Mouse (Mus musculus) small intestine, adult 2 months (tissue): ENCODE data around the gene Zfp644.

Experiments
- CTCF ChIP-seq: fragments of 200-500 bp; IDR thresholded peaks from 2 replicates; pipeline ENCODE4 v1.5.1; 2012; ENCODE audit warnings: low read depth, mild to moderate bottlenecking, control low read depth, inconsistent platforms, low read length, moderate library complexity, mixed read lengths; ENCODE audit not compliant: insufficient replicate concordance, insufficient read length; ENCODE audit errors: extremely low read depth
- POLR2A ChIP-seq: fragments of 200-500 bp; IDR thresholded peaks from 2 replicates; pipeline ENCODE4 v1.6.1; 2012; ENCODE audit warnings: low read depth, mild to moderate bottlenecking, control low read depth, inconsistent platforms, low read length, moderate library complexity

GRCm38 (mm10) chr5:106594388-106594787, 102.7 kb downstream of the Zfp644 start:
- TF ChIP-seq CTCF: no peak
- TF ChIP-seq POLR2A: no peak
